Mouse (Mus musculus) G1E-ER4 (cell line): ENCODE data around the gene Ezr. TPM values are rescaled to one million over a fixed set of nuclear protein-coding genes. Genes with fewer than 3 reads are reported as not detected.

ENCODE experiments used
- GATA1 ChIP-seq: IDR thresholded peaks from one replicate; pipeline ENCODE4 v1.8.0; 2012; ENCODE audit warnings: low read length, inconsistent platforms
- polyA plus RNA-seq: library from polyadenylated mRNA; stranded (reverse); fragments of >175 nt; gene quantifications from 2 replicates; pipeline ENCODE4 v1.2.3, GENCODE M21; 2012

Gene Ezr
- polyA plus RNA-seq, 1 experiment, result 336 TPM

GRCm38 (mm10) chr17:6804111-6804510 is 21.5 kb upstream of the Ezr start:
- TF ChIP-seq GATA1, result no peak

DNA sequence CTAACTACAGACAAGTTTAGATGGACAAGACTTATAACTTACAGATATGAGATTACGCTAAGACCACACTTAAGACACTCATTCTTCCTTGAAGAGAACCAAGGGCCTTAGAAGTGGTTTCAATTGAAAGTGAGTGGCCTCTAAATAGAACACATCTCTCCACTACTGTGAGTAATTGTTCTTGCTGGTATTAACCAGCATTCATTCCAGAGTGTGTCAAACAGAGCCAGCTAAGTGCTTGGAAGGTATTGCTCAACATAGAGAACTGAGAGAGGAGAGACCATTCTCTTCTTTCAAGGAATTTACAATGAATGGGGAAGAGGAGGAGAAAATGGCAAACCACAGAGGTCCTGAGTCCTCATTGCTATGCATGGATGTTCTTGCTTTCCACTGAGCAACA is 21.0 kb upstream of the Ezr start:
- TF ChIP-seq GATA1, result no peak

GRCm38 (mm10) chr17:6798392-6799061 is 15.9 kb upstream of the Ezr start:
- TF ChIP-seq GATA1, result no peak

DNA sequence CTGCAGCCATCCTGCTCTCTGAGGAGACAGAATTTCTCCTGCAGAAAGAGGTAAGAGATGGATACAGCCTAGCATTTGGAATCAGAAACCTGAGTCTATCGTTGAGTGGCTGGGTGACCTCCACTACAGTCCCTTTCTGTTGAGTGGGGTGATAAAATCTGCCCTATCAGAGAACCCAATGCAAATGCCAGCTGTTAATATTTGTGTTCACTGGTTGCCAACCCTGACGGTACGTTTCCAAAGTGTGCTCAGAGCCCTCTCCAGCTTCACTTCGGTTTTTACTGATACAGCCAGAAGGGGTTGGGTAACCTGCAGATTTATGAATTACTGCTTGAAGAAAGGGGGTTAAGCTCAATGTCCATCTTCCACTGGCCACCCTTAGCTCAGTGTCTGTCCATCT is 14.9 kb upstream of the Ezr start:
- no peak for TF ChIP-seq GATA1

DNA sequence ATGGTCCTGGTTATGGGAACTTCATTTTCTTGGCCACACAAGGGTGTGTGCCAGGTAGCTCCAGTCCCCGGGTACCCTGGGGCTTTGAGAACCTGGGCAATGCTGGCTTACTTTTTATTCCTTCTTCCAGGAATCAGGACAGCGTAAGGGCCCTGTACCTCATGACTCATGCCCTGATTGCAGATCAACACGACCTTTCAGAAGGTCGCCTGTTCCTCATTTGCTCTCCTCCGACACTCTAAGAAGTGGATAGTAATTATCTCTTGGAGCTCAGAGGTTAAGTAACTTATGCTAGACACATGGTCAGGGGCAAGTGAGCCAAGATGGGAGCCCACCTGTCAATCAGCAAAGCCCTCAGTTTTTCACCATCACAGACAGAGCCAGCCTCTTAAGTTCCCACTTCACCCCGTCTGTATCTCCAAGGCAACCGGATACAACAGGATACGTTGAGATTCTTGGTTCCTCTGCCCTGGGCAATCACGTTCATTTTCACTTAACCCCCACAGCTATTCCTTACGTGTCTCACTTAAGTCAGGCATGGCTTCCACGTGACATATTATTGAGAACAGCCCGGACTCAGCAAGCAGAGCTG is 11.7 kb upstream of the Ezr start:
- TF ChIP-seq GATA1, result no peak

- TF ChIP-seq GATA1, result no peak
Measured at GRCm38 (mm10) chr17:6789581-6790118, 7.1 kb upstream of the Ezr start.

- no peak for TF ChIP-seq GATA1
Measured at GRCm38 (mm10) chr17:6789103-6789502, 6.5 kb upstream of the Ezr start.

DNA sequence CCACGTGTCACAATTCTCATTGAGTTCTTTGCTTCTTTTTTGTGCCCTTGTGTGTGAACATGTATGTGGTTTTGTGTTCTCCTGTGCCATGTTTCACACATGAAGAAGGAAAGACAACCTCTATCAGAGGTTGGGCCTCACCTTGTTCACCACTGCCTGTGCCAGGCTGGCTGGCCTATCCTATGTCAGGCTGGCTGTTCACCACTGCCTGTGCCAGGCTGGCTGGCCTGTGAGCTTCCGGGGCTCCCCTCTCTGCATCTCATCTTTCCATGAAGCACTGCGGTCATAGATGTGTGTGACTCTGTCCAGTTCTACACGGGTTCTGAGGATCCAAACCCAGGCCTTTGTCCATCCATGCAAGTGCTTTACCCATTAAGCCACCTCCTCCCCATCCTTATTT is 4.7 kb upstream of the Ezr start:
- TF ChIP-seq GATA1, result no peak

- TF ChIP-seq GATA1, result no peak
Measured at GRCm38 (mm10) chr17:6783756-6784357, 1.3 kb upstream of the Ezr start.

GRCm38 (mm10) chr17:6783006-6783661 is 550 bp upstream of the Ezr start:
- no peak for TF ChIP-seq GATA1

- no peak for TF ChIP-seq GATA1
Measured at GRCm38 (mm10) chr17:6782033-6782526, 504 bp downstream of the Ezr start.

- TF ChIP-seq GATA1, result no peak
Measured at GRCm38 (mm10) chr17:6781273-6781672, 1.3 kb downstream of the Ezr start.

- no peak for TF ChIP-seq GATA1
Measured at GRCm38 (mm10) chr17:6780521-6781115, 2.0 kb downstream of the Ezr start.

- TF ChIP-seq GATA1, result no peak
Measured at GRCm38 (mm10) chr17:6779632-6780031, 3.0 kb downstream of the Ezr start.

DNA sequence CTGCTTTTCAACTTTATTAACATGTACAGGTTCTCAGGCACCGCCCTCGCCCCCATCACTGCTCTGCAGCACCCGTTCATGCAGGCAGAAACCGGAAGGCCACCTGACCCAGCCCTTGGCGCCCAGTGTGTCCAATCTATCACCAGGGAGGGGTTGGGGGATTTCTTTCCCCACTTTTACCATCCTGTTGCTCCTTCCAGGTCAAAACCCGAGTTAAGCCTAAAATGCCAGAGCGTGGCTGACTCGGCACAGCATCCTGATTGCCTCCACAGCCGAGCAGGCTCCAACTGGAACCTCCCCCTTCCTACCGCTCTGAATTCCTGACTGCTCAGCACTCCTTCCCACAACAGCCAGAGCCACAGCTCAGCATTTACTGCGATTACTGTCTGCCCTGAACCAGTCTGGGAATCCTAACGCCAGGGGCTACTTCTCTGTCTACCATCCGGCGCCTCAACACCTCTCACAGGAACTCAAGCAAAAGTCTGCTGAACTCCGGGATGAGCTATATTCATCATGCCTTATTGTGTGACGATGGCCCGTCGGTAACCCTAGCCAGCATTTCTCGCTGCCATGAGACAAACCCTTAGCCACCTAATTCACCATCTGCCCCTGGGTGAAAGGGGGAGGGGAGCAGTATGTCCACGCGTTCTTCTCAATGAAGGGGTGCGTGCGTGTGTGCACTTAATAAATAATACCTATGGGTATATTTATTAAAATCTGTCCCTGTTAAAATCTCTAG is 3.6 kb downstream of the Ezr start:
- TF ChIP-seq GATA1, result no peak
